Mouse (Mus musculus) small intestine, adult 2 months (tissue): ENCODE results near the gene Vps54.

ENCODE experiments used
- CTCF ChIP-seq: fragments of 200-500 bp; IDR thresholded peaks from 2 replicates; pipeline ENCODE4 v1.5.1; 2012; ENCODE audit warnings: low read depth, mild to moderate bottlenecking, control low read depth, inconsistent platforms, low read length, moderate library complexity, mixed read lengths; ENCODE audit not compliant: insufficient replicate concordance, insufficient read length; ENCODE audit errors: extremely low read depth
- POLR2A ChIP-seq: fragments of 200-500 bp; IDR thresholded peaks from 2 replicates; pipeline ENCODE4 v1.6.1; 2012; ENCODE audit warnings: low read depth, mild to moderate bottlenecking, control low read depth, inconsistent platforms, low read length, moderate library complexity

GRCm38 (mm10) chr11:21295486-21295885, 56.4 kb downstream of the Vps54 start:
- TF ChIP-seq CTCF: no peak
- TF ChIP-seq POLR2A: no peak
